Mouse (Mus musculus): ENCODE measurements around the gene Tbrg4. TPM values are rescaled to one million over a fixed set of nuclear protein-coding genes. Genes with fewer than 3 reads are reported as not detected.
"Not testable (repeated sequence)": the region's sequence is repeated elsewhere in the genome, so short reads cannot be mapped to it uniquely, and the experiment has no call there.

Tbrg4 gene
- 41.4 and 42.8 TPM in 2 replicates for polyA plus RNA-seq (2011; ENCODE audit: insufficient read length, low read depth, missing spikeins)

DNA sequence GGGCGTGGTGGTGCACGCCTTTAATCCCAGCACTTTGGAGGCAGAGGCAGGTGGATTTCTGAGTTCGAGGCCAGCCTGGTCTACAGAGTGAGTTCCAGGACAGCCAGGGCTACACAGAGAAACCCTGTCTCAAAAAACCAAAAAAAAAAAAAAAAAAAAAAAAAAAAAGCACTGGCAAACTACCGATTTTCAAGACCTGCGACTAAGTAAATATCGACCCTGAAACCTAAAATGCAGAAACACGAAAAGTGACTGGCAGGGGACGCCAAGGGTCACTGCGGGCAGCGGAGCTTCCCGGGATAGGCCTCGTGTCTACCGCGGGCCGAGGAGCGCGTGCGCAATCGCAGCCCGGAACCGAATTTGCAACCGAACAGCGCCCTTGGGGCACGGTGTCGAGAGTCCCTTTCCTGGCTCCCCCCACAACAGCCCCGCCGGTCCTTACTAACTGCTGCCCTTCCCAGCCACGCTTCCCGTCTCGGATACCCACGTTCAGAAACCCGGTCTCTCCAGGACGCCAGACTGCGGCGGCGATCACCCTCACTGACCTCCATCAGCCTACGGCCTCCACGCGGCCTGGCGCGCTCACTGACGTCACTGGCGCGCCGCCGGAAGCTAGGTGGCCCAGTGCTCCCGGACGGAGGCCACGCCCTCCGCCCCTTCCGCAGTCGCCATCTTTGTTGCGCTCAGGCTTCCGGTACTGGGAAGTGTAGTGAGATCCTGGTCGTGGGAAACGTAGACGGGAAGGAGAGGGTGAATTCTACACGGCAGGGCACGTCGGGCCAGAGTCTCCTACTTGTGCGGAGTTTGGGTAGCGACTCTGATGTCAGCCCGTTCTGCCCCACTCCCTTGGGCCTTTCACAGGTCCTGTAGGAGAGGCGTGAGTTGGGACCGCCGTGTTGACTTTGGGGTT, at the start of gene Tbrg4:
TSS of gene Tbrg4 (minus strand) at position 590 of the 910 bp plus-strand sequence.
- TF ChIP-seq CTCF (IDR thresholded peaks at IDR 0.05; ENCODE audit: borderline replicate concordance, insufficient read depth, low read length) (no peak), POLR2A (IDR thresholded peaks at IDR 0.05; ENCODE audit: low read depth, low read length) (peak; percentile 97)
- Histone ChIP-seq H3K4me3 (ENCODE audit: insufficient read depth, low read length) (peak within 1 kb of the TSS; percentile 78), H3K27ac (ENCODE audit: insufficient read depth, low read length) (peak within 1 kb of the TSS; percentile 70), H3K4me1 (ENCODE audit: control insufficient read depth, insufficient read depth, low read length) (peaks cover 3% of the 10 kb centered on the region; the same call in 1 of the 2 replicates)

DNA sequence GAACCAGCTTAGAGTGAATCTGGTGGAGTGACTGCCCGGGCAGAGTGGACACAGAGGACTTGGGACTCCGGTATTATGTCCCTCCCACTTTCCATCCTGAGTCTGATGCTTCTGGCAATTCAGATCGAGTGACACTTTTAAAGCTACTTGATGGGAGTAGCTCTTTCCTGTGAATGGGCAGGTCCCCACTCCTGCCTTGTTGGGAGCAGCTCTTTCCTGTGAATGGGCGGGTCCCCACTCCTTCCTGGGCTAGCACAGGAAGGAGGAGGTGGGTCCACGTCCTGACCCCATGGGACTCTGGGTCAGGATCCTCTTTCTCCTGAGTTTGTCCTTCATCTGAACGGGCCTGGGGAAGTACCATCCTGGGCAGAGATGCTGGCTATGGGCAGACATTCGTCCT, 49.5 kb upstream of the Tbrg4 start:
- H3K4me1 ChIP-seq (ENCODE audit: control insufficient read depth, insufficient read depth, low read length): no peaks in the 10 kb centered on the region
- H3K4me3 ChIP-seq (ENCODE audit: insufficient read depth, low read length): no peak overlapping the region
- no peak for TF ChIP-seq POLR2A (IDR thresholded peaks at IDR 0.05; ENCODE audit: low read depth, low read length)
- TF ChIP-seq CTCF (IDR thresholded peaks at IDR 0.05; ENCODE audit: borderline replicate concordance, insufficient read depth, low read length): no peak
- no peak overlapping the region for H3K27ac ChIP-seq (ENCODE audit: insufficient read depth, low read length)

DNA sequence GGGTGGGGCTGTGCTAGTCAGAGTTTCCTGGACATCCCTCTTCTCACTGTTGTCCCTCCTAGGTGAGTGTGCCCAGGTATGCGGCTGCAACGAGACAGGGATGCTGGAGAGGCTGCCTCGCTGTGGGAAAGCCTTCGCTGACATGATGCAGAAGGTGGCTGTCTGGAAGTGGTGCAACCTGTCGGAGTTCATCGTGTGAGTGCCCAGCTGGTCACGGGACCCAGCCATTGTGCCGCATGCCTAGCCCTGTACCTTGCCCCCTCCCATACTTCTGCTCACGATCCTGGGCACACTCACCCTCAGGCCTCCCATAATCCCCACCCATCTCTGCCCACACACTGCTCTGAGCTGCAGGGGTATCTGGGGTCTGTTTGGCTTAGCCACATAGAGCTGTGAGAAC, 48.8 kb upstream of the Tbrg4 start:
- no peak overlapping the region for H3K4me3 ChIP-seq (ENCODE audit: insufficient read depth, low read length)
- no peak overlapping the region for H3K27ac ChIP-seq (ENCODE audit: insufficient read depth, low read length)
- H3K4me1 ChIP-seq (ENCODE audit: control insufficient read depth, insufficient read depth, low read length): peaks cover 4% of the 10 kb centered on the region; the same call in 1 of the 2 replicates
- TF ChIP-seq POLR2A (IDR thresholded peaks at IDR 0.05; ENCODE audit: low read depth, low read length): no peak
- no peak for TF ChIP-seq CTCF (IDR thresholded peaks at IDR 0.05; ENCODE audit: borderline replicate concordance, insufficient read depth, low read length)

DNA sequence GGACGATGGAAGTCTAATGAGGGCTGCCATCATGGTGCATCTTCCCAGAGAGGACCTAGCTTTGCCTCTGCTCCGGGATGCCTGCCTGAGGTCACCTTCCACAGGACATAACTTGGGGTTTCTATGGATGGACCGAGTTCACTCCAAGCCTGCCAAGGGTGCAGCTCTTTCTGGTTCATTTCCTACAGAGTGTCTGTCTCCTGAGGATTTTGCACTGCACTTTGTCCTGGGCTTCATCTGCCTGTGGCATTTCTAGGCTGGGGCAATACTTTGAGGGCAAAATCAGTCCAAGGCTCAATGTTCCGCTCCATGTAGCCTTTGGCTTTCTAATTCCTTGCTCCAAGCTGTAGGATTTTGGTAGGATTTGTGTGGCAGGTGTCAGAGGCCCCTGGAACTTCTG, 45.0 kb upstream of the Tbrg4 start:
- H3K4me1 ChIP-seq (ENCODE audit: control insufficient read depth, insufficient read depth, low read length): peaks cover 4% of the 10 kb centered on the region; the same call in 1 of the 2 replicates
- no peak overlapping the region for H3K4me3 ChIP-seq (ENCODE audit: insufficient read depth, low read length)
- TF ChIP-seq POLR2A (IDR thresholded peaks at IDR 0.05; ENCODE audit: low read depth, low read length) (no peak), CTCF (IDR thresholded peaks at IDR 0.05; ENCODE audit: borderline replicate concordance, insufficient read depth, low read length) (no peak)
- H3K27ac ChIP-seq (ENCODE audit: insufficient read depth, low read length): no peak overlapping the region

DNA sequence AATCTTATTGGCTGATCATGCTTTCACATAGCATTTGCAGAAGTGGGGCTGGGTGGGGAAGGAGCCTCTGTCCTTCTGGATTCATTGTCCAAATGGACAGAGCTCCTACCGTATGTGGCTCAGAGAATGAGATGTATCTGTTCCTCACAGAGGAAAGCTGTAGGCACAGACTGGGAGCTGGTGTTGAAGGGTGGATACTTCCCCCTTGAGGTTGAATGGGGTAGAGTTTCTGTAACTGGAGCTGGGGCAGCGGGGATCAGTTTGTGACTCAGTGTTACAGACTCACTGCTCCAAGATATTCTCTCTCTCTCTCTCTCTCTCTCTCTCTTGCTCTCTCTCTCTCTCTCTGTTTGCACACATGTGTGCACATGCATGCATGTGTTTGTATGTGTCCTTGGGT, 44.2 kb upstream of the Tbrg4 start:
- Histone ChIP-seq H3K4me1 (ENCODE audit: control insufficient read depth, insufficient read depth, low read length) (peaks cover 4% of the 10 kb centered on the region; the same call in 1 of the 2 replicates), H3K4me3 (ENCODE audit: insufficient read depth, low read length) (no peak overlapping the region), H3K27ac (ENCODE audit: insufficient read depth, low read length) (no peak overlapping the region)
- no peak for TF ChIP-seq POLR2A (IDR thresholded peaks at IDR 0.05; ENCODE audit: low read depth, low read length)

DNA sequence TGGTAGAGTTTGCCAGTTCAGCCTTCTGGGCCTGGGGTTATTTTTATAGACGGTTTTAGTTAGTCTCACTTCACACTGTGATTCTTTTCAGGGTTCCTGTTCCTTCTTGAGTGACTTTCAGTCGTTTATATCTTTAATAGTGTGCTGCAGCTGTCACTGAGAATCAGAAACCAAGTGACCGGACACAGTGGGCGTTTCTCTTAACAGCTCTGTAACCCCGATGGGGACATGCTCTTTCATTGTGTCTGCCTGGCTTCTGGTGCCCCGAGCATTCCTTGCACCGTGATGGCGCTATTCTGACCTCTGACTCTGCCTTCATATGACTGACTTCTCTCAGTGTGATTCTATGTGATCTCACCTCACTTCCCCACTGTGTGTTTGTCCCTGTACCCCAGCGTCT, 43.2 kb upstream of the Tbrg4 start:
- no peak for TF ChIP-seq CTCF (IDR thresholded peaks at IDR 0.05; ENCODE audit: borderline replicate concordance, insufficient read depth, low read length)
- no peak for TF ChIP-seq POLR2A (IDR thresholded peaks at IDR 0.05; ENCODE audit: low read depth, low read length)
- H3K4me1 ChIP-seq (ENCODE audit: control insufficient read depth, insufficient read depth, low read length): peaks cover 8% of the 10 kb centered on the region; the same call in 1 of the 2 replicates
- no peak overlapping the region for H3K27ac ChIP-seq (ENCODE audit: insufficient read depth, low read length)
- H3K4me3 ChIP-seq (ENCODE audit: insufficient read depth, low read length): no peak overlapping the region

DNA sequence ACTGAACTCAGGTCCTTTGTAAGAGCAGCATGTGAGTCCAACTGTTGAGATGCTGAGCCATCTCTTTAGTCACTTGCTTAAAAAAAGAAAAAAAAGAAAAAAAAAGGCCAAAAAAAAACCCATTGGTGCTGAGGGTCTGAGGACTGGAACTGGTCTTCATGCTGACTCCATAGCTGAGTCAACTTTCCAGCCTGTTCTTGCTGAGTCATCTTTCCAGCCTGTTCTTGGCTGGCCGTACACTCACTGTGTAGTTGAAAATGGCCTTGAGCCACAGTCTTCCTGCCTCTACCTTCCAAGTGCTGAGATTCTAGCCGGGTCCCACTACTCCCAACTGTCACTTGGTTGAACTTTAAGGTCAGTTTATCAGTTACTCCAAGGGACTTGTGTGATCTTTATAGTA, 40.8 kb upstream of the Tbrg4 start:
- Histone ChIP-seq H3K27ac (ENCODE audit: insufficient read depth, low read length) (no peak overlapping the region), H3K4me3 (ENCODE audit: insufficient read depth, low read length) (no peak overlapping the region), H3K4me1 (ENCODE audit: control insufficient read depth, insufficient read depth, low read length) (peaks cover 10% of the 10 kb centered on the region; the same call in 1 of the 2 replicates)
- no peak for TF ChIP-seq POLR2A (IDR thresholded peaks at IDR 0.05; ENCODE audit: low read depth, low read length)
- TF ChIP-seq CTCF (IDR thresholded peaks at IDR 0.05; ENCODE audit: borderline replicate concordance, insufficient read depth, low read length): no peak

DNA sequence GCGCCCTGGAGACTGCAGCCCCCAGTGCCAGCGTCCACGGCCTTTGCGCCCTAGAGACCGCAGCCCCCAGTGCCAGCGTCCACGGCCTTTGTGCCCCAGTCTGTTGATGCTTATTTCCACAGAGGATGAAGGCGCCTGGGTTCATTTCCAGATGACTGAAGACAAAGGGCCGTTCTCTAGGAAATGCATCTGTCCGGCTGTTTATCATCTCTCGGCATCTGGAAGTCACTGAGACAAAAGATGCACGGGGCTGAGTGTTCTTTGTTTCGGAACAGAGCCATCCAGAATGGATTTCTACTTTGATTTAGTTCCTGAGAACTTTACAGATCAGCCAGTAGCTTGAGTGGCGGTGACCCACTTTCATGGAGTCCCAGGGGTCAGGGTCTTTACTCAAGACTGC, 35.3 kb upstream of the Tbrg4 start:
- Histone ChIP-seq H3K27ac (ENCODE audit: insufficient read depth, low read length) (no peak overlapping the region), H3K4me1 (ENCODE audit: control insufficient read depth, insufficient read depth, low read length) (peaks cover 6% of the 10 kb centered on the region; the same call in 1 of the 2 replicates), H3K4me3 (ENCODE audit: insufficient read depth, low read length) (no peak overlapping the region)
- no peak for TF ChIP-seq CTCF (IDR thresholded peaks at IDR 0.05; ENCODE audit: borderline replicate concordance, insufficient read depth, low read length)
- TF ChIP-seq POLR2A (IDR thresholded peaks at IDR 0.05; ENCODE audit: low read depth, low read length): no peak

DNA sequence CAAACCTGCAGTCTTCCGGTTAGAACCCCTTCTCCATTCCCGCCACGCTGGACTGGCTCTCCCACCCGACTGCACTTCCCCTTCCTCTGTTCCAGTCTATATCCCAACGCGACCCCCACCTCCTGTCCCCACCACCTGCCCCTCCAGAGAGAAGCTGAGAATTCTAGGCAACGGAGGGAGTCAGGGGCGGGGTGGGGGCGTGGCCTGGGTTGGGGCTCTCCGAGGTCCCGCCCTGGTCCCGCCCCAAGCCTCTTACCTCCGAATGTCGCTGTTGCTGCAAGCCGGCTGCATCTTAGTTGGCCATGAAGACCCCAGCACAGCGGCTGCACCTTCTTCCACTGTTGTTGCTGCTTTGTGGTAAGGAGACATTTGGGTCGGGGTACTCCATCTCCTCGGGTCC, 32.4 kb upstream of the Tbrg4 start, which contains the start of gene Ramp3:
TSS of gene Ramp3 (plus strand) at position 251 of the 400 bp plus-strand sequence.
- no peaks in the 10 kb centered on the region for H3K4me1 ChIP-seq (ENCODE audit: control insufficient read depth, insufficient read depth, low read length)
- no peak within 1 kb of the TSS for H3K27ac ChIP-seq (ENCODE audit: insufficient read depth, low read length)
- TF ChIP-seq POLR2A (IDR thresholded peaks at IDR 0.05; ENCODE audit: low read depth, low read length) (no peak), CTCF (IDR thresholded peaks at IDR 0.05; ENCODE audit: borderline replicate concordance, insufficient read depth, low read length) (no peak)
- peak within 1 kb of the TSS; percentile 37 for H3K4me3 ChIP-seq (ENCODE audit: insufficient read depth, low read length)

DNA sequence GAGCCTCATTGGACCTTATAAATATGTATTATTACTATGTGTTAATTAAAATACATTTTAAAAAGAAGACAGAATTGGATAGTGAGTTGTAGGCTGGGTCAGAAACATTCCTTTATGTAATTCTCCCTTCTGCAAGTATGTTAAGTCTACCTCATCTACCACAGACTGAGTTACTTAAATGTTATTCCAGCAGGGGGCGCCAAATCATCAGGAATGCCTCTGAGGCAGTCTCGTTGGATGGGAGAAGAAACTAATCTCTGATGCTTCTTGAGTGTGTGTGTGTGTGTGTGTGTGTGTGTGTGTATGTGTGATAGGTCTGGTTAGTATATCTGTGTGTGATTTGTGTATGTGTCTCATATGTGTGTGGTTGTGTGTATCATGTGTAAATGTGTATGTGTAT, 29.0 kb upstream of the Tbrg4 start:
- Histone ChIP-seq H3K4me1 (ENCODE audit: control insufficient read depth, insufficient read depth, low read length) (no peaks in the 10 kb centered on the region), H3K4me3 (ENCODE audit: insufficient read depth, low read length) (no peak overlapping the region)

DNA sequence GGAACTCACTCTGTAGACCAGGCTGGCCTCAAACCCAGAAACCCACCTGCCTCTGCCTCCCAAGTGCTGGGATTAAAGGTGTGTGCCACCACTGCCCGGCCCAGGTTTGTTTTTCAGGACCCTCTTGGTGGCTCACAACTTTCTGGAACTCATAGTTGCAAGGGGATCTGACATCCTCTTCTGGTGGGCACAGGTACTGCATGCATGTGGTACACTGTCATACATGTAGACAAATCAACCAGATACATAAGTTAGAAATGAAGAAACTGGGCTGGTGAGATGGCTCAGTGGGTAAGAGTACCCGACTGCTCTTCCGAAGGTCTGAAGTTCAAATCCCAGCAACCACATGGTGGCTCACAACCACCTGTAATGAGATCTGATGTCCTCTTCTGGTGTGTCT, 27.1 kb upstream of the Tbrg4 start:
- H3K4me3 ChIP-seq (ENCODE audit: insufficient read depth, low read length); H3K27ac ChIP-seq (ENCODE audit: insufficient read depth, low read length); H3K4me1 ChIP-seq (ENCODE audit: control insufficient read depth, insufficient read depth, low read length): not testable (repeated sequence)

More for the DNA sequence above, 29.0 kb upstream of the Tbrg4 start:
- H3K27ac ChIP-seq (ENCODE audit: insufficient read depth, low read length): no peak overlapping the region
- TF ChIP-seq POLR2A (IDR thresholded peaks at IDR 0.05; ENCODE audit: low read depth, low read length): no peak
- peak; percentile 19; the same call in 1 of the 2 replicates for TF ChIP-seq CTCF (IDR thresholded peaks at IDR 0.05; ENCODE audit: borderline replicate concordance, insufficient read depth, low read length)
